Mouse (Mus musculus) cerebellum, postnatal 14 days (tissue): ENCODE measurements around the gene Olfr718-ps1.

ENCODE experiments used
- DNase-seq, 2 experiments: peaks; one replicate each; pipeline ENCODE4 v3.0.0; 2021; ENCODE audit warnings: mixed read lengths in 2 of 2

Gene Olfr718-ps1

GRCm38 (mm10) chr5:143127837-143128236 is 19.5 kb downstream of the Olfr718-ps1 start:
- DNase-seq = peak; percentile 85 to 86

DNA sequence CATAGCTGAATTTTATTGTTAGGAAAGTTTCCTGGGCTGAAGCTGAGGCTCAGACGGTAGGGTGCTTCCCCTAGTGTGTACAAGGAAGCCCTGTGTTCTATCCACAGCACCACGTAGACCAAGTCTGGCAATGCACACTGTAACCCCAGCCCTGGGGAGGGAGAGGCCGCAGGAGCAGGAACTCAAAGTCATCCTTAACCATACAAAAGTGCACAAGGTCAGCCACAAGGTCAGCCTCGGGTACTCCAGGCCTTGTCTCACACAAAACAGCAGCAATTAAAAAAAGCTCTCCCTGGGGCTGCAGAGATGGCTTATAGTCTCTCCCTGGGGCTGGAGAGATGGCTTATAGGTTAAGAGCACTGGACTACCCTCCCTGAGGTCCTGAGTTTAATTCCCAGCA is 20.5 kb downstream of the Olfr718-ps1 start:
- no peak for DNase-seq

- DNase-seq = no peak
Observed at GRCm38 (mm10) chr5:143126089-143126488, 21.3 kb downstream of the Olfr718-ps1 start.

DNA sequence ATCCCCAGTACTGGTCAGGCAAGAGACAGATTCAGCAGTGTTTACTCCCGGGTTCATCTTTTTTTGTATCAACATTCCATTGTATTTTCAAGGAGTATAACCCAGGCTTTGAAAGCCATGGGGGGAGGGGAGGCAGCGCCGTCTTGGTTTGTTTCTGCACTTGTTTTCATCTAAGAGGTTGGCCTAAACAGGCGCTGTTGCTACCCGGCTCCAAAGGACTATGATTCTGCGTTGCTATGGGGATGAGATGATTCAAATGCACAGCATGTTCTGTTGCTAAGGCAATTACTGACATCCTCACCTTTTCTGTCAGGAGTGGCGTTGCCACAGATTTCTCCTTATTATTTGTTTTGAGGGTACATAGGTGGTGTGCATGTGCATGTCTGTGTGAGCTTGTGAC is 21.8 kb downstream of the Olfr718-ps1 start:
- DNase-seq = peak in 1 of 2 experiments; percentile 30

DNA sequence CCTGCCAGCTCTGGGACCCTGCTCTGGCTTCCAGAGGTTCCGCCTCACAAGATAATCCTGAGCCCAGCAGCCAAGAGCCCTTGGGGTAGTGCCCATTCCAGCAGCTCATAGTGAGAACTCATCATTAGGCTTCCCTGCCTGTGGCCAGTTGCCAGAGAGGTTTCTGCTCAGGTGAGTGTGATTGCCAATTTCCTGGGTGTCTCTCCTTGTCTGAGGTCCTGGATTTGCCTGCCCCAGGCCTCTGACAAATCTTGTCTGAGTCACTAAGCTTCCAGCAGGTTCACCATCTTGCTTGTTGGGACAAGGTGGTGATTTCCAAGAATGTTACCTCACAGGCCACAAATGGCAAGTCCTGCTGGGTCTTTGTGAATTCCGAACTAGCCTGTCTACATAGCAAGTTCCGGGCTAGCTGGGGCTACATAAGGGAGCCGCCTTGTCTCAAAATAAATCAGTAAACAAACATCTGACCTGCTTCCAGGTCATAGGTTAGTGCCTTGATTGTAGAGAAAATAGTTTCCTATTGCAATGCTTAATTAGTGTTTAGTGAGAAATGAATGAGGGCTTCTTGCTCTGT is 22.5 kb downstream of the Olfr718-ps1 start:
- peak; percentile 46 to 56 for DNase-seq

DNA sequence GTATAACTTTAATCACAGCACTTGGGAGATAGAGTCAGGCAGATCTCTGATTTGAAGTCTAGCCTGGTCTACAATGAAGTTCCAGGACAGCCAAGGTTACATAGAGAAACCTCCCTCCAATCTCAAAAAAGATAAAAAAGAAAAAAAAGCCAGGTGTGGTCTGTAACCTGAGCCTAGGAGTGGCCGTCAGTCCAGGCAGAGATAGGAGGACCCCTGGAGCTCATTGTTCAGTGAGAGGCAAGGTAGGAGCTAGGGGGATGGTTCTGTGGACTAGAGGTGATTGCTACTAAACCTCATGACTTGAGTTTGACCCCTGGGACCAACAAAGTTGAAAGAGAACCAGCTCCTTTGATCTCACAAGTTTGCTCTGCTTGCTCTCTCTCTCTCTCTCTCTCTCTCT is 24.7 kb downstream of the Olfr718-ps1 start:
- no peak for DNase-seq

DNA sequence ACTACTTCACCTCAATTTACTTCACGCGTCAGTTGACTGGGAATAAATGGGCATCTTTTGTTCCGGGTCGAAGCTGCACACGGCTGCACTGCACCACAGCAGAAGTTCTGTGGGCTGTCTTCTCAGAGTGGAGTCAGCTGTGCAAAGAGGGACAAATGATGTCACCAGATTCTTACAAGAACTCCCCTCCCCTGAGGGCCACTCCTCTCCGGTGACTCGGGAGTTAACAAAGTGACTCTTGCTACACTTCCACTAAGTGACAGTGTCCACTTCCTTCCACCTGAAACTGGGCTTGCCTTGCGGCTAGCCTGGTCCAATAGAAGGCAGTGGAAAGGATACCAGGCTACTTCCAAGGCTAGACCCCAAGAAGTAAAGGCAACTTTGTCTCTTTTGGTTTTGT is 25.3 kb downstream of the Olfr718-ps1 start:
- DNase-seq = no peak

- peak; percentile 96 for DNase-seq
Observed at GRCm38 (mm10) chr5:143112281-143113246, 34.8 kb downstream of the Olfr718-ps1 start, which contains the start of gene Rnf216. Gene Rnf216, minus strand, starts transcription at chr5:143112994.

DNA sequence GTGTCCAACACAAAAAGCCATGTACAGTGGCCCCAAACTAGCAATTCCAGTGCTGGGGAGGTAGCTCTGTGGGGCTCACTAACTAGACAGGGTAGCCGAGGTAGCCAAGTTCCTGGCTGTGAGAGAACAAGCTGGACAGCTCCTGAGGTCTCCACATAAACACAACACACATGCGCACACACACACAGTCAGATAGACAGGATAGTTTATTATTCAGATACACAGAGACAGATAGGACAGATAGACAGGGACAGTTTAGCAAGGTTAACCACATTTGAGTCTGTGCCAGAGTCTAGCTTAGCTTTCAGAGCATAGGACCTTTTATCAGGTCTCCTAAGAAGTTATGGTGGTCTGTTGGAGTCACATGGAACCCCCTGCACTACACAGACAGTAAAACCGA is 40.5 kb downstream of the Olfr718-ps1 start:
- no peak for DNase-seq

- DNase-seq = no peak
Observed at GRCm38 (mm10) chr5:143103231-143103630, 44.1 kb downstream of the Olfr718-ps1 start.

DNA sequence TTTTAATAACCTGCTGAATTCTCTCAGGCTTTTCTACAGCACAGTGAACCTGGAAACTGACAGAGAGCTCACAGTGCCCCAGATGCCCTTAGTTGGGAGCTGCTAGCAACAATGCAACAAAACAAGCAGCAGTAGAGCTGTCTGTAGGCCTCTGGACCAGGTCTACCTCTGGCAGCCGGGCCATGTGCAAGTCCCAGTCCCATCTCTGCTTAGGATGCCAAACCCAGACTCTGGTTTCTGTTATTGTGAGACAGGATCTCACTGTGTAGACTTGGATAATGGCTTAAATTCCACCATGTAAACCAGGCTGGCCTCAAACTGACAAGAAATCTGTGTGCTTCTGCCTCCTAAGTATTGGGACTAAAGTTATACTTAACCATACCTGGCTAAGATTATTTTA is 45.8 kb downstream of the Olfr718-ps1 start:
- DNase-seq = no peak

- no peak for DNase-seq
Observed at GRCm38 (mm10) chr5:143095256-143095655, 52.1 kb downstream of the Olfr718-ps1 start.

- DNase-seq = no peak
Observed at GRCm38 (mm10) chr5:143092891-143093290, 54.5 kb downstream of the Olfr718-ps1 start.

DNA sequence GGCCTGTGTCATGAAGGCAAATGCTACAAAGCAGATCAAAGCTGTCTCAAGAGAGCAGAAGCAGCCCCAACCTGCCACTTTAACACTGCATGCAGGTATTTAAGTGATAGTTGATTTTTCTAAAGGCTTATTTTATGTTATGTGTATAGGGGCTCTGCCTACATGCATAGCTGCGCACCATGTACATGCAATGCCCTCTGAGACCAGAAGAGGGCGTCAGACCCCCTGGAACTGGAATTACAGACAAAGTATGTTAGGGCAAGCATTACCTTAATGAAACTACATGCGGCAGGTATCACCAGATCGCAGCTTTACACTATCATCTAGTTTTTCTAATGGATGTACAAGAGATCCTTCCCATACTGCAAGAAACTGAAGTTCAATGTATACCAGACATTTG is 62.5 kb downstream of the Olfr718-ps1 start:
- peak; percentile 64 to 71 for DNase-seq
